Mouse (Mus musculus): ENCODE results near the gene Ascc2. TPM values are rescaled to one million over a fixed set of nuclear protein-coding genes. Genes with fewer than 3 reads are reported as not detected.
"Not testable (repeated sequence)": the region's sequence is repeated elsewhere in the genome, so short reads cannot be mapped to it uniquely, and the experiment has no call there.

Gene Ascc2
- total RNA-seq, 4 experiments from 2014 or later: 16.3 to 20.8 (median 18.2) TPM

- no peak for DNase-seq (ENCODE audit: low spot score in 2 of 2)
These were observed 46.0 kb downstream of the Ascc2 start for GRCm38 (mm10) chr11:4683516-4683915.

- DNase-seq (ENCODE audit: low spot score in 2 of 2): no peak
These were observed 46.6 kb downstream of the Ascc2 start for GRCm38 (mm10) chr11:4684186-4684585.

- no peak for DNase-seq (ENCODE audit: low spot score in 2 of 2)
These were observed 47.5 kb downstream of the Ascc2 start for GRCm38 (mm10) chr11:4685071-4685470.

GRCm38 (mm10) chr11:4685510-4685909 is 48.0 kb downstream of the Ascc2 start:
- DNase-seq (ENCODE audit: low spot score in 2 of 2): no peak

DNA sequence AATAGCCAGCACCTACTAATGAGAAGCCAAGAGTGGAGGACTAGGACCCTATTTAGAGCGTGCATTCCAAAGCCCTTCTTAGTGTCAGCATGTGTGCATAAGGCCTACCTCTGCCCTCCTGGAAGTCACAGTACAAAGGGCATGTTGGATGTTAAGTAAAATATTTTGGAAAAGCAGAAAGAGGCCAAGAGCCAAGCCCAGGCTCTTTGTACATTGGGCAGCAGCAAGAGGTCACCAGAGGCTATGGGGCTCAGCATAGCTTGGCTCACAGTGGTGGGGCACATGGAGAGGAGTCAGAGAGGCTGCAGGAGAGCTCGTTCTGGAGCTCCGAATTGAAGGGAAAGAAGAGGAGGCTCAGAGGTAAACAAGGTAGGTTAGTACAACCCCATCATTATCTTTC is 49.5 kb downstream of the Ascc2 start:
- DNase-seq (ENCODE audit: low spot score in 2 of 2): no peak

DNA sequence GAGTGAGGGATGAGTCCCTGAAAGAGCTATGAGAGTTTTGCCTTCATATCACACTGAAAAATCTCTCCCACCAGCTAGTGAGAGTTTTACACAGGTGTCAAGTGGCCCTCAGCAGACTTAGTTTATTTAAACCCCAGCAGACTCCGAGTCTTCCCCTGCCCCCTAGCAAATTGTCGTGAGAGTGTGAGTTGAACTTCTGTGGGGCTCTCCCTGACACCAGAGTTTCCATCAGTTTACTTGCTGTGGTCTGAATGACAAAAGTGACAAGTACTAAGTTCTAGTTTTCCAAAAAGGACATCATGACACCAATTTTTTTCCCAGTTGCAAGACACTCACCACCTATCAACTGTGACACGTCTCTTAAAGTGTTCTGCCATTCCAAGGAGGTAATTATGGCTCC is 50.3 kb downstream of the Ascc2 start:
- no peak for DNase-seq (ENCODE audit: low spot score in 2 of 2)

DNA sequence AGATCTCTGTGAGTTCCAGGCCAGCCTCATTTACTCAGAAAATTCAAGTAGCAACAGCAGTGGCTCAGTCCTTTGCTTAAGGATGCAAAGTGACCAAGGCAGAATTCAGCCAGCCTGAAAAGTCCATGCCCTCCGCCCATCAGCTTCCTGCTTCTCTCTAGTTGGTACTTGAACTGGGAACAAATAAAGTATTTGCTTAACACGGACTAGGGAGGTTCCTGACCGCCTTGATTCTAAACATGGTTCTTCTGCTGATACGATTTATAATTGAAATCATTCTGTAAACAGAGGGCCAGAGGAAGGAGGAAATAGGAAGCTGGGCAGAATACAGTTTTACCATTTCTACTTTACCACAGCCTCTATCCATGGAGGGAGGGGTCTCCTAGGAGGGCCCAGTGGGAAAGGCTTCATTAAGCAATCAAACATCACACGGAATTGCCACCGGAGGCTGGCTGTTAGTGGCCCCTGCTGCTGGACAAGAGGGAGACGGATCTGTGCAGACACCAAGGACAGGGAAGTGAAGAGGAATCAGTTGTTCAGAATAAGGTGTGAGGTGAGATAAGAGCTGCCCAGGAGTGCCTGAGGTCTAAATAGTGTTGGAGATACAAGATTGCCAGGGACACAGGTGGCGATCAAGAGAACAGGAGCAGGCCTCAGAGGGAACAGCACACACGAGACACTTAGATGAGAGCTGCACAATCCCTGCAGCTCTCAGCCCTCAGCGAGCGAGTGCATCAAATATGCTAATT is 51.3 kb downstream of the Ascc2 start:
- DNase-seq (ENCODE audit: low spot score in 2 of 2): no peak

DNA sequence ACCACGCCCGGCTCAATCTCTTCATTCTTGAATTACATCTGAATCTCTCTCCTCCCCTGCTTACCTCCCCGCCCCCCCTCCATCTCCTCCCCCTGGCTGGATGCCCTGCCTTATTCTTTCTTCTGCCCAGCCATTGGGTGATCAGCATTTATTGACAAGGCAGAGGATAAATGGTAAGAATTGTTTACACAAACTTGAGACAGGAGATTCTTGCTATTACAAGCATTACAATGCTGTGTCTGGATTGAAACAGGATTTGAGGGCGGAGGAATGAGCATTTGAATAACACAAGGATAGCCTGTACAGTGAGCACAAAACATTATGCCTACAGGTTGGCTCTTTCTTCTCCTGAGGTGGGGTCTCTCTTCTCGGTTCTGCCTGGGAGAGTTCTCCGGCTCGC is 52.8 kb downstream of the Ascc2 start:
- DNase-seq (ENCODE audit: low spot score in 2 of 2): no peak

- DNase-seq (ENCODE audit: low spot score in 2 of 2): no peak
These were observed 53.7 kb downstream of the Ascc2 start for GRCm38 (mm10) chr11:4691213-4691612.

DNA sequence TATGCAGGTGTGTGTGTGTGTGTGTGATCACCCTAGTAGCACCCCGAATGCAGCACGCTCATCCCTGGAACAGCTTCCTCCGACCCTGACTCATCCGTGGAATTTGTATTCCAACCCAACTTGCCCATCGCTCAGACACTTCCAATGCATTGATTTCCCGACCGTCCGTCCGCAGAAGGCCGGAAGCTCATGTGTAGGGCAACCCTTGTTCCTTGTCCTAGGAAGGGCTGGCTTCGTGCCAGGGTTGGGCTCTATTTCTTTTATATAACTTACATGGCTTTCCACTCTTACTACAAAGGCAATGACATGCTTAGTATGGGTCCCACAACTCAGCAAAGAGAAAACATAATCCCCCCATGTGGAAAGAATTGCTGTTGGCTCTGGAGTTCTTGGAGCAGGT is 54.6 kb downstream of the Ascc2 start:
- no peak for DNase-seq (ENCODE audit: low spot score in 2 of 2)

DNA sequence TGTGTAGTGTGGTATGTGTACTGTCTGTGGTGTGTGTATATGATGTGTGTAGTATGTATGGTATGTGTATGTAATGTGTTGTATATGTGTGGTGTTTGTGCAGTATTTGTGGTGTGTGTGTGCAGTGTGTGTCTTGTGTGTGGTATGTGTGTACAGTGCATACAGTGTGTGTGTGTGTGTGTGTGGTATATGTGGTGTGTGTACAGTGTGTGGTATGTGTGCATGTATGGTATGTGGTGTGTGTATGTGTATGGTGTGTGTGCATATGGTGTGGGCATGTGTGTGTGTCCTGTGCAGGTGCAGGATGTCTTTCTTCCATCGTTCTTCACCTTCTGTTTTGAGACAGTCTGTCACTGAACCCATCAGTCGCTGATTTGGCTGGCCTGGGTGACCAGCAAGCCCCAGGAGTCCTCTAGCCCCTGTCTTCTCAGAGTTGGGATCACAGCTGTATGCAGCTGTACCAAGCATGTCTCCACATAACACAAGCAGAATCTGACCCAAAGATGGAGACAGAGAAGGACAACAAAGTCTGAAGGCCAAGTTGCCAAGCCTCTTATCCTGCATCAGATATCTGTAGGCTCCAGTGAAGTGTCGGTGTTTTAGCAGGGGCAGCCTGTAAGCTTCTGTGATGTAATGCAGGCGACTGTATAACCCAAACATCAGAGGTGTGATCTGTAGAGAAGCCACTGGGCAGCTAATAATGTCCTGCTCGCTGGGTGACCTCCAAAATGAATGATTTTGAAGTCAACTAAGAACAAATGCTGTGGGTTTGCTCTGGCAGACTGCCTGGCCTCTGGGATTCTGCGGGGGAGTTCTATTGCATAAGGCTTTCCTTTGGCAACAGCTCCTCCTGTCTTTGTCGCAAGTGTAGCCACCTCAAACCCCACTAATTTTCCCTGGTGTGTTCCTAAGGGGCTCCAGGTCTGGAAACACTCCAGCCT is 59.8 kb downstream of the Ascc2 start:
- peak; percentile 49 to 55 for DNase-seq (ENCODE audit: low spot score in 2 of 2)

DNA sequence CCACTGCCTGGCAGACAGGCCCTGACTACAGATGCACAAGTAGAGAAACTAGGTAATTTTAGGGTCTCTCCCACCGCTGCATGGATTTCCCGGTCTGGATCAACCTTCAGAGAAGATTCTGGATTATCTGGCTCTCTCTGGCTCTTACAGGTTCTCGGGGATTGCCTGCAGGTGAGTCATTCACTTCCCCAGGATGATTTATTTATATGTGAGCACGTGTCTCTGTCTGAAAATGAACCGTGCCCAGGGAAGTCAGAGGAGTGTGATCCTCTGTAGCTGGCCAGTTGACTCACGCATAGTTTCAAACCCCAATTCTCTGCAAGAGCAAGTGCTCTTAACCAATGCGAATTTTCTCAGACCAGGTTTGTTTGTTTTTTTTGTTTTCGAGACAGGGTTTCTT is 63.2 kb downstream of the Ascc2 start:
- DNase-seq (ENCODE audit: low spot score in 2 of 2): no peak

DNA sequence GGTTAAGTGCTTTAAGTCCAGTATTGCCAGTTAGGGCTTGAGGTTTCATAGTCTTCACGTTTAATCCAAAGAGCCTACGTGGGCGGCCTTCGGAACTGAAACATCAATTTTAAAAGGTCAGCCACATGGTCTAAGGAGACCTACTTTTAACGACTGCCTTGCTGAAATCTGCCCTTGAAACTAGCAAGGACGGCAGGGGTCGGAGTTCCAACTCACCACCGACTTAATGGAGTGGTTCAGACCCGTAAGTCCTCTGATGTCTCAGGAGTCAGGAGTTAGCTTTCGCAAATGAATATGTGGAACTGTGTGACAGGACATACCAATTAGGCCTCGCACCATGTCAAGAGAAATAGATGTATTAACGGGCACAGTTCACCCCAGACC is 66.1 kb downstream of the Ascc2 start:
- no peak for DNase-seq (ENCODE audit: low spot score in 2 of 2)

DNA sequence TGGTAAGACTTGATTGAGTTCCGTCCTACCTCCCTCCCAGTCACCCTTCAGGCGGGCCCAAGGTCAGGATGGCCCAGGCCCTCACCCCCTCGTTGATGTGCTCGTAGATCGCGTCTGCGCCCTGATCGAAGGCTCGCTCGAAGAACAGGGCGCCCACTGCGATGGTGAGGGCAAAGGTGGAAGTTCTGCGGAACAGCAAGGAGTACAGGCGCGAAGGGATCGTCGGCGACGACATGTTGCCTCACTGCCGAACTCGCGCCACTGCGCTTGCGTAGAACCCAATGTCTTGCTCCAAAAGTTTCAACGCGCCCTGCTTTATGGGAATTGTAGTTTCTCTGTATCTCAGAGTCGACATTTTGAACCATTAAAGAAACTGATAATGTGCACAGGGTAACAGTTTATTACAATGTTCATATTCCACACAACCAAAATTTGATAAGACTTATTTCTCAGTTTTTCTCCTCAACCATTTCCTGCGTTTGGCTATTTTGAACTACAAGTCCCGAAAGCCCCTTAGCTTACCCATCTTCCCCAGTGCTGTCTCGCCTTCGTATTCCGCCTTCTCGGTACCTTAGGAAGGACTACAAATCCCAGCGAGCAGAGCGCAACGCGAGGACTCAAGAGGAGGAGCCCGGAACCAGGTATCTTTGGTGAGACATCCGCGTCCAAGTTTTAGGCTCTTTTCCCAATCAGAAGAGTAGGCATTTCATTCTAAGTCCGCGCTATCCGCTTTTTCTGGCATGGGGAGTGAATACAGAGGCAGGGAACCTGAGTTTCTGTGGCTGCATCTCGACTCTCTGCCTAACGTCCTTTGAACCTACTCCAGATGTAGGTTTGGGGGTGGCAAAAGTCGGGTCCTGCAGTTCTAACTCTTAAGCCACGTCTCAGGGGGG is 66.8 kb downstream of the Ascc2 start, which contains the start of the genes Uqcr10 and Zmat5:
TSS of gene Uqcr10 (minus strand) at position 271 of the 893 bp plus-strand sequence.
TSS of gene Zmat5 (plus strand) at position 607 of the 893 bp plus-strand sequence.
- DNase-seq (ENCODE audit: low spot score in 2 of 2): peak; percentile 88 to 92

DNA sequence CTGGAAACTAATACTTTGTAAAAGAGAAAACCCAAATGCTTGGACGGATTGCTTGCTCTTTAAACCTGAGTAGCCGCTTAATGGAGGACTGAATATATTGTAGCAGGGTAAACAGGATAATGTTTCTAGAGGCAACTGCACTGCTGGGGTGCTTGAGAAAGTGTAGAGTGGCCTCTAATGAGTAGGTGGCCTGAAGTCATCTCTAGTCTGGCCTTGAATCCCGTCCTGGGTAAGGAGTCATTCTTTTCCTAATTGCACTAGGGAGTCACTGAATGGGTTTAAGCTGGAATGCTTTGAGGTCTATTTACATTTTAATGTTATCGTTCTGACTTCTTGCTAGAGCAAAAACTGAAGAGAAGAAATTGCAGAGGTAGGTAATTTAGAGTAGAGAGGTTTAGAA is 67.6 kb downstream of the Ascc2 start:
- no peak for DNase-seq (ENCODE audit: low spot score in 2 of 2)

DNA sequence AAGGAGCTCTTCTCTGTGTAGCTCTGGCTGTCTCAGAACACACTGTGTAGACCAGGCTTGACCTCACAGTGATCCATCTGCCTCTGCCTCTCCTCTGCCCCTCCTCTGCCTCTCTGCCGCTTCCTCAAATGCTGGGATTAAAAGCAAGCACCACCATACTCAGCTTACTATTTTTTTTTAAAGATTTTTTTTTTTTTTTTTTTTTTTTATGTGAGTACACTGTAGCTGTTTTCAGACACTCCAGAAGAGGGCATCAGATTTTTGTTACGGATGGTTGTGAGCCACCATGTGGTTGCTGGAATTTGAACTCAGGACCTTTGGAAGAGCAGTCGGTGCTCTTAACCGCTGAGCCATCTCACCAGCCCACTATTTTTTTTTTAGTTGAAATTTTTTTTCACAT is 72.6 kb downstream of the Ascc2 start:
- not testable (repeated sequence) for DNase-seq (ENCODE audit: low spot score in 2 of 2)

DNA sequence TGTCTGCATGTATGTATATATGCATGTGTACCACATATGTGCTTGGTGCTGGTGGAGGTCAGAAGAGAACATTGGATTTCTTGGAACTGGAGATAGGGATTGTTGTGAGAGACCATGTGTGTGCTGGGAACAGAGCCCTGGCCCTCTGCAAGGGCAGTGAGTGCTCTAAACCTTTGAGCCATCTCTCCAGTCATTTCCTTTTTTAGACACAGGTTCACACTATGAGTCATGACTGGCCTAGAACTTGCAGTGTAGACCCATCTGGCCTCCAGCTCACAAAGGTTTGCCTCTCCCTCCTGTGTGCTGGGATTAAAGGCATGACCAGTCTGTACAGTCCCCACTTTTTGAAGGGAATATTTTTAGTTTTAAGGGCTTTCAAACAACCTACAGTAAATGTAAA is 75.3 kb downstream of the Ascc2 start:
- DNase-seq (ENCODE audit: low spot score in 2 of 2): no peak

GRCm38 (mm10) chr11:4714727-4715126 is 77.2 kb downstream of the Ascc2 start:
- no peak for DNase-seq (ENCODE audit: low spot score in 2 of 2)

- DNase-seq (ENCODE audit: low spot score in 2 of 2): no peak
These were observed 78.0 kb downstream of the Ascc2 start for GRCm38 (mm10) chr11:4715596-4715995.

DNA sequence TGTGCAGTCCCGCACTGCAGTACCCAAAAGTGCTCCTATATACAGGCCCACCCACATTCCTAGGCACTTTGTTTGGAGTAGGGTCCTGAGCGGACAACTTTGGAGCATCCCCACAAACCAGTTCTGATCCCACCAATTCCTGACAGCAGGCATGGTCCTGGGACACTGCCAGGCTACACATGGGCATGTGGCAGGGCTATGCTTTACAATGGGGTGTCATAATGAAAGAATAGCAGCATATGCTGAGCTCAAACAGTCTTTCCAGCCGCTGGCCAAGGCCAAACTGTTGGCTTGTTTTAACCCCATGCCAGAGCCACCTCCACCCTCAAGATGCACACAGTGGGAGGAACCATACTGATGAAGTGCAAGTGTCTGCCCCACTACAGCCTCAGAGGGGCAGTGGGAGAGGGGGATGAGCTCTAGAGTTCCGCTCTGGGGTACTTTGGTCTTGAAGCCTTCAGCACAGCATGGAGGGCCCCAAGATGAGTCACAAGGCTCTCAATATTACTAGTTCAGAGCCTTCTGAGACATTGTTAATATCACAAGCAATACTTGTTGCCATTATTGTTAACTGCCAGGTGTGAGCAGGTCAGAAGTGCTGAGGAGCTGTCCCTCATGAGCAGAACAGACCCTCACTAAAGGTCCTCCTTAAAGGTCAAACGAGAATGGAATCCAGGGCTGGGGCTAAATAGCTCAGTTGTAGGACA is 79.1 kb downstream of the Ascc2 start:
- DNase-seq (ENCODE audit: low spot score in 2 of 2): no peak

DNA sequence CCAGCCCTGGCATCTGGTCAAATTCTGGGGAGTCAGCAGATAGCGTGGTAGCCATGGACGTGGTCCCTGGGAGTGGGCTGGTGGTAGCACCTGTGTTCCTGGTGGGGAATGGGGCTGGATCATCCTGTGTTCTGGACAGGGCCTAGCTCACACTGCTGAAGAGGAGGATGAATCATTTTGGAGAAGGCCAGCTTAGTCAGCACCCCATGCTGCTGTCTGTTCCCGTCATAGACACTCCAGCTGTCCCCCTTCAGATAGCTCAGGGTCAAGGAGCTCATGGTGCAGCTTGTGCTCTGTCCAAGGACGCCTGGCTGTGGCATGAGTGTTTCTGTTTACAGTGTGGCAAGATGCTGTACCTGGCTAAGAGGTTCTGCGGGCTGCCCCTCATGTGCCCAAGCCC is 81.0 kb downstream of the Ascc2 start:
- no peak for DNase-seq (ENCODE audit: low spot score in 2 of 2)

Data from left cerebral cortex, adult 8-10 months (tissue).